Mouse (Mus musculus) cerebellum, adult 2 months (tissue): ENCODE measurements around the gene Spc24. TPM values are rescaled to one million over a fixed set of nuclear protein-coding genes. Genes with fewer than 3 reads are reported as not detected.
A peak's percentile ranks its signal among the peaks of the same experiment; 100 is the strongest.

Source experiments
- DNase-seq, 2 experiments: peaks; one replicate each; pipeline ENCODE4 v3.0.0; 2021
- H3K27ac ChIP-seq: fragments of 200-500 bp; 2 replicates; pipeline ENCODE4 v1.5.1; 2012; ENCODE audit warnings: low read length, control low read depth, inconsistent platforms; ENCODE audit not compliant: insufficient read depth
- H3K27me3 ChIP-seq: fragments of 200-500 bp; 2 replicates; pipeline ENCODE4 v1.6.1; 2012; ENCODE audit warnings: inconsistent platforms, mild to moderate bottlenecking, low read length, moderate library complexity; ENCODE audit not compliant: control insufficient read depth, insufficient read depth
- H3K4me1 ChIP-seq: fragments of 200-500 bp; 2 replicates; pipeline ENCODE4 v1.6.1; 2011; ENCODE audit warnings: low read length; ENCODE audit not compliant: control insufficient read depth, insufficient read depth
- H3K4me3 ChIP-seq: fragments of 200-500 bp; replicated peaks from 2 replicates; pipeline ENCODE3; 2011; ENCODE audit warnings: mild to moderate bottlenecking, low read depth, low read length, control low read depth; ENCODE audit not compliant: insufficient read depth
- CTCF ChIP-seq: fragments of 200-500 bp; IDR thresholded peaks from 2 replicates; pipeline ENCODE4 v1.5.1; 2011; ENCODE audit warnings: low read depth, mild to moderate bottlenecking, control low read depth, low read length, moderate library complexity, borderline replicate concordance; ENCODE audit not compliant: insufficient read depth
- POLR2A ChIP-seq: fragments of 200-500 bp; IDR thresholded peaks from 2 replicates; pipeline ENCODE4 v1.6.1; 2011; ENCODE audit warnings: low read length, control low read depth, borderline replicate concordance; ENCODE audit not compliant: insufficient read depth
- WGBS: fragments of 180-500 bp; shearing (Covaris S2); methylation state at CpG from one replicate; pipeline ENCODE4 v1.1.7; 2018; 5-methylcytosine and 5-hydroxymethylcytosine counted together
- polyA plus RNA-seq: library from polyadenylated mRNA; depleted of rRNA; stranded (reverse); fragments of >200 nt; gene quantifications from 2 replicates; pipeline ENCODE4 v1.2.3, GENCODE M21; 2012; rRNA removed

Gene Spc24
- 3.8 TPM in 2 replicates for polyA plus RNA-seq

DNA sequence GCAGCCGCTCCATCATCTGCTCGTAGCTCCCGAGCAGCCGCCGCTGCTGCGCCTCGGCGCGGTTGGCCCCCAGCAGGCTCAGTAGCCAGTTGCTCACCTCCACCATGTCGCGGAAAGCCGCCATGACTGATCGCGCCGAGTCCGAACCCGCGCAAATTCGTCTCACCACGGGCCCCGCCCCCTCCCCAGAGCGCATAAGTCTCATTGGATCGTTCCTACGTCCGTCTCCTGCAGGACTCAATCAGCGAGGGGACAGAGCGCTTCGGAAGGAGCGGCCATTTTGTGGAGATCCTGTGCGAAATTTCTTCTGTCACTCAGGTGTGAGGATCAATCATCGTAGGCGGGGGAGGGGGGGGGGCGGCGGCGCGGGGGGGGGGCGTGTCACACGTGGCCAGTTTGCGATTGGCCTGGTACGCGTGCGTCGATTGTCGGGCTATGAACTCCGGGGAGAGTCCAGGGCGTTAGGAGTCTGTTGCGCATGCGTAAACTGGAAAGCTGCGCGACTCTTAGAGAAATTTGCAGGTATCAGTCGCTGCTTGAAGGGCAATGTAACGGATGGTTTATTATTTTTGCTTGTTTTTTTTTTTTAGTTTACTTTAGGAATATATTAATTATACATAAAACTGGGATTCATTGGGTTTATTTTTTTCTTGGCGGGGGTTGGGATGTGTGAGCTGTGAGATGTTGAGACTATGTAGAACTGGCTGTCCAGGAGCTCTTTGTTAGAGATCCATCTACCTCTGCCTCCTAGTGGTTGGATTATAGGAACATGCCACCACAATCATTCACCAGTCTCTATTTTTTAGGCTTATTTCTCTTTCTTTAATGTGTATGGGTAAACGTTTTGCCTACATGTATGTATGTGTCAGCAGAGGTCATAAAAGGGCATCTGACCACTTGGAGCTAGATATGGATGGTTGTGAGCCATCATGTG lies at the start of gene Spc24:
TSS of gene Spc24 (minus strand) at position 149 of the 934 bp plus-strand sequence.
- WGBS: under 1% methylated on average over 53 of the region's 54 CpGs
- peak; percentile 35; the same call in 1 of the 2 replicates for TF ChIP-seq CTCF
- peak; percentile 44; the same call in 1 of the 2 replicates for TF ChIP-seq POLR2A
- no peaks in the 10 kb centered on the region for H3K27me3 ChIP-seq

DNA sequence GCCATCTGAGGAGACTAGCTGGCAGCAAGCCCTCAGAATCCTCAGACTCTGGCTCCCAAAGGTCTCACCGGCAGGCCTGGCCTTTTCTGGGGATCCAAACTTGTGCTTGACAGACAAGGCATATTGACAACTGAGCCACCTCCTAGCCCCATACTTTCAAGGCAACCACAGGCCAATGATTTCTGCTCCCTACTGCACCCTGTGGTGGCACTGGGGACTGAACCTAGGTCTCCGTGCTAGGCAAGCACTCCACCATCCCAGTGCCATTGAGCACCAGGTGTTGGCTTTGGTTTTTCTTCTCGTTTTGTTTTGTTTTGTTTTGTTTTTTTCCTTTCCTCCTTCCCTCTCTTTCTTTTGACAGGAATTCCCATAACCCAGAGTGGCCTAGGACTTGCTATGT lies 48.5 kb upstream of the Spc24 start:
- no peak overlapping the region for H3K4me3 ChIP-seq
- no peak for DNase-seq
- WGBS: 66% methylated on average over 3 of the region's 3 CpGs
- peaks cover 8% of the 10 kb centered on the region for H3K4me1 ChIP-seq
- peak; percentile 49; the same call in 1 of the 2 replicates for TF ChIP-seq CTCF
- no peak for TF ChIP-seq POLR2A
- no peaks in the 10 kb centered on the region for H3K27me3 ChIP-seq
- H3K27ac ChIP-seq: no peak overlapping the region

More for the DNA sequence above, at the start of gene Spc24:
- H3K4me1 ChIP-seq: no peaks in the 10 kb centered on the region
- H3K27ac ChIP-seq: peak within 1 kb of the TSS; percentile 48; the same call in 1 of the 2 replicates
- DNase-seq: peak; percentile 96 to 97
- peak within 1 kb of the TSS; percentile 59 for H3K4me3 ChIP-seq

DNA sequence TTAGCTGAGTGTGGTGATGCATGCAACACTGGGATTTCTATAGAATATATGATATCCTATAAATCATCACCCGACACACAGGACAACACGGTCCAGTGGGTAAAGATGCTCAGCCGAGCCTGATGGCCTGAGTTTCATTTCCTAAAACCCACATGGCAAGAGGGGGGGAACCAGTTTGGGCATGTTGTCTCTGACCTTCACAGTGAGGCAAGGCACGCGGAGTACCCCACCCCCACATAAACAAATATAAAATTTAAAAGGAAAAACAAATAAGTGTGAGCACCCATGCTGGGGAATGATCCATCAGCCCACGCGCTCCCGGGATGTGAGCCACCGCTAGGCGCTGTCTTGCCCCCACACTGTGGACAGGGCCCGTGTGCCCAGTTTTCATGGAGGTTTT lies 46.9 kb upstream of the Spc24 start:
- Histone ChIP-seq H3K4me1 (peaks cover 9% of the 10 kb centered on the region), H3K4me3 (no peak overlapping the region), H3K27ac (no peak overlapping the region), H3K27me3 (no peaks in the 10 kb centered on the region)
- no peak for TF ChIP-seq CTCF
- no peak for TF ChIP-seq POLR2A
- DNase-seq: no peak
- WGBS: 38% methylated on average over 11 of the region's 11 CpGs

DNA sequence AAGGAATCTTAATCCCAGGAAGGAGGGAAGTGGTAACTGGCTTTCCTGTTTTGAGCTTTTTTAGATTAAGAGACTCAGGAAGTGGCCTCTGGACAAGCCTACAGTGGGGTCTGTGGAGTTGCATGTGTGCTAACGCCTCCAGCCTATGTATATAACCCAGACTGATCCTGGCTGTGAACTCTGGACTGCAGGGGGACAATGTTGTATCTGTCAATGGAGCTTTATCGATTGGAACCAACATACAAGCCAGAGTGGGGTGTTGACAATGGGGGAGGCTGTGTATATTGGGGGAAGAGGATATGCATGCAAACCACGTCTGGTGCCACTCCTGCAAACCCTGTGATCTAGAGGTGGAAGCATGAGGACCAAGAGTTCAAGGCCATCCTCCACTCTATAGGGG lies 46.3 kb upstream of the Spc24 start:
- H3K4me1 ChIP-seq: peaks cover 9% of the 10 kb centered on the region
- no peak for DNase-seq
- 75% methylated on average over 3 of the region's 3 CpGs for WGBS

DNA sequence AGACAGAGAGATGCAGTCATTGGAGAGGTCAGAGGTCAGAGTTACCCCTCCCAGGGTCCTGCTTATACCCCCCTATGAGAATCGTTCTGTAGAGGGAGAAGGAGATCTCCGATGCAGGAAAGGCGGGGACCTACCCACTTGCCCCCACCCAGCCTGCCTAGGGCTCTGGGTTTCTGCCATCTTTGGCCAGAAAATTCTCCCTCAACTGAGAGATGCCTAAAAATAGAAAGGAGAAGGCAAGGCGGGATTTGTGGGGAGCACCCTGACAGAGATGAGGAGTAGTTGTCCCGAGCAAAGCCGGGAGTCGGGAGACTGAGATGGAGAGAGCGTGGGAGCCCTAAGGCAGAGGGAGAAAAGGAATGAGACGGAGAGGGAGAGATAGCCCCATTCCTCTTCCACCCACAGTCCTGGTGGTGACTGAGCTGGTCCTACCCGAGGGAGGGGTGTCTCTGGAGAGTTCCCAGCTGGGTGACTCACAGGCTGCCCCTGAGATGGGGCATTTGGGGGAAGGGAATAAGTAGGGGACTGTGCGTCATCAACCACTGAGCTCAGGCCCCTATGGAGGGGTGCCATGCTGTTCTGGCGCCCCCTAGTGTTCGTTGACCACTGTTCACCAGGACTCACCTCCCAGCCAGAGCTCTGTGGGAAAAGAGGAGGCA lies 44.0 kb upstream of the Spc24 start:
- H3K27ac ChIP-seq: peak overlapping the region; percentile 95
- peaks cover 9% of the 10 kb centered on the region for H3K4me1 ChIP-seq
- peak; percentile 86 to 90 for DNase-seq
- TF ChIP-seq POLR2A: peak; percentile 40; the same call in 1 of the 2 replicates
- TF ChIP-seq CTCF: peak; percentile 94
- peak overlapping the region; percentile 75 for H3K4me3 ChIP-seq
- 14% methylated on average over 13 of the region's 13 CpGs for WGBS
- no peaks in the 10 kb centered on the region for H3K27me3 ChIP-seq

More for the DNA sequence above, 46.3 kb upstream of the Spc24 start:
- no peaks in the 10 kb centered on the region for H3K27me3 ChIP-seq
- H3K27ac ChIP-seq: no peak overlapping the region
- TF ChIP-seq CTCF: no peak
- TF ChIP-seq POLR2A: no peak
- no peak overlapping the region for H3K4me3 ChIP-seq

DNA sequence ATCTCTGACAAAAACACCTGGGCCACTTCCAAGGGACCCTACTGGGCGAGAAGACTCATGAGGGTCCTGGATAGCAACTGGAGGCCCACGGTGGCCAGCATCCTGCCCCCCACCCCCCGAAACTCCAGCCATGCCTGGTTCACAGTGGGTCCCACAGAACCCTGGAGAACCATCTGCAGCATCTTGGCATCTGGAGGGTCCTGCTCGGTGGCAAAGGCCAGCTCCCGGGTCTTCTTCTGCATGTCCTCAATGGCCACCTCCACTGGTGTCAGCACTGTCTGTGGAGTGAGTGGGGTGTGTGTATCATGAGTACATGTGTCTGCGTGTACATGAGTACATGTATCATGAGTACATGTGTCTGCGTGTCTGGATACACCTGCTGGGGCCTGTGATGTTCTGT lies 41.5 kb upstream of the Spc24 start:
- H3K4me3 ChIP-seq: no peak overlapping the region
- H3K27ac ChIP-seq: no peak overlapping the region
- 76% methylated on average over 7 of the region's 7 CpGs for WGBS
- H3K4me1 ChIP-seq: peaks cover 9% of the 10 kb centered on the region
- DNase-seq: no peak
- no peaks in the 10 kb centered on the region for H3K27me3 ChIP-seq
- TF ChIP-seq POLR2A: no peak
- TF ChIP-seq CTCF: no peak

DNA sequence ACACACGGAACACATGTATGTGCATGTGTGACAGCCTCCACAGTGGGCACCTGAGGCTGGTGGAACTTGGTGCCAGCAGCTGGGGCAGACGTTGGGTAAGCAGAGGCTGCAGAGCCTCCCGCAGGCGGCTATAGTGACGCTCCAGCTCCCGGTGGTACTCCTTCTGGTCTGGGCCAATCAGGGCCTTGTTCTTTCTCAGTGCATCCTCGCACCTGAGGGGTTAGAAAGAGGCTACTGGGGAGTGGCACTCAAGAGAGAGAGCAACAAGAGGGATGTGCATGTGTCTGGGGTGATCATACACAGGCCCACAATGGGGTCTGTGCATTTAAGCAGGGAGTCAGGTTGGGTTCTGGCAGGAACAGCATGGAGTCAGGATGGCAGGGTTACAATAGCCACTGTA lies 41.0 kb upstream of the Spc24 start:
- no peak for TF ChIP-seq CTCF
- TF ChIP-seq POLR2A: no peak
- Histone ChIP-seq H3K4me1 (peaks cover 12% of the 10 kb centered on the region), H3K4me3 (no peak overlapping the region), H3K27me3 (no peaks in the 10 kb centered on the region), H3K27ac (no peak overlapping the region)
- no peak for DNase-seq
- 86% methylated on average over 7 of the region's 7 CpGs for whole genome bisulfite sequencing

DNA sequence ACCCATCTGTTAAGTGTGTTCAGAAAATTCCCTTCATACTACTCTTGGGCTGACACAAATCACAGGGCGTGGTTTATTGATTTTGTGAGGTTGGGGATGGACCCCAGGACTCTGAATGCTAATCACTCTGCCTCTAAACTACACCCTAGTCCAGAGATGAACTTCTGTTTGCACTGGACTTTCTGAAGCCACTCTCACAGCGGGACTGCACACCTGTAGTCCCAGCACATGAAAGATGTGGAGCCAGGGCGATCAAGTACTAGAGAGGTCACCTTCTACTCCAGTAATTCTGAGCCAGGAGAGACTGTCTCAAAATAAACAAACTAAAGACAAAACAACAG lies 38.9 kb upstream of the Spc24 start:
- 67% methylated on average over 3 of the region's 3 CpGs for WGBS
- Histone ChIP-seq H3K4me3 (no peak overlapping the region), H3K27me3 (no peaks in the 10 kb centered on the region), H3K4me1 (peaks cover 17% of the 10 kb centered on the region), H3K27ac (no peak overlapping the region)
- no peak for DNase-seq
- no peak for TF ChIP-seq POLR2A
